Mouse (Mus musculus) limb, embryonic 10.5 days (tissue): ENCODE measurements around the gene Ifna11. TPM values are rescaled to one million over a fixed set of nuclear protein-coding genes. Genes with fewer than 3 reads are reported as not detected.
"Not testable (repeated sequence)": the region's sequence is repeated elsewhere in the genome, so short reads cannot be mapped to it uniquely, and the experiment has no call there.

ENCODE experiments used
- DNase-seq: peaks from one replicate; pipeline ENCODE4 v3.0.0-alpha.2; 2017; ENCODE audit warnings: low spot score
- H3K27ac ChIP-seq: fragments of 300-500 bp; sonication (generic); 2 replicates; pipeline ENCODE4 v1.5.1; 2016; ENCODE audit warnings: mild to moderate bottlenecking
- H3K27me3 ChIP-seq: fragments of 300-500 bp; sonication (generic); 2 replicates; pipeline ENCODE4 v1.6.1; 2016; ENCODE audit warnings: low read depth, mild to moderate bottlenecking; ENCODE audit not compliant: poor library complexity, severe bottlenecking
- H3K36me3 ChIP-seq: fragments of 300-500 bp; sonication (generic); 2 replicates; pipeline ENCODE4 v1.6.1; 2016; ENCODE audit warnings: mild to moderate bottlenecking, moderate library complexity
- H3K4me1 ChIP-seq: fragments of 300-500 bp; sonication (generic); 2 replicates; pipeline ENCODE4 v1.6.1; 2016
- H3K4me3 ChIP-seq: fragments of 300-500 bp; sonication (generic); 2 replicates; pipeline ENCODE4 v1.5.1; 2016; ENCODE audit warnings: mild to moderate bottlenecking, moderate library complexity
- H3K9me3 ChIP-seq: fragments of 300-500 bp; sonication (generic); replicated peaks from 2 replicates; pipeline ENCODE4 v1.6.1; 2016; ENCODE audit warnings: mild to moderate bottlenecking
- WGBS: fragments of 180-500 bp; shearing (Covaris S2); methylation state at CpG from one replicate; pipeline ENCODE4 v1.1.7; 2016; 5-methylcytosine and 5-hydroxymethylcytosine counted together
- polyA plus RNA-seq: library from polyadenylated mRNA; unstranded; fragments of >200 nt; fragmentation: Nextera tagmentation; extraction: Ambion mirVana; gene quantifications from 2 replicates; pipeline ENCODE4 v1.2.1, GENCODE M21; 2016

The Ifna11 gene
- polyA plus RNA-seq, 1 experiment from 2014 or later: not detected

DNA sequence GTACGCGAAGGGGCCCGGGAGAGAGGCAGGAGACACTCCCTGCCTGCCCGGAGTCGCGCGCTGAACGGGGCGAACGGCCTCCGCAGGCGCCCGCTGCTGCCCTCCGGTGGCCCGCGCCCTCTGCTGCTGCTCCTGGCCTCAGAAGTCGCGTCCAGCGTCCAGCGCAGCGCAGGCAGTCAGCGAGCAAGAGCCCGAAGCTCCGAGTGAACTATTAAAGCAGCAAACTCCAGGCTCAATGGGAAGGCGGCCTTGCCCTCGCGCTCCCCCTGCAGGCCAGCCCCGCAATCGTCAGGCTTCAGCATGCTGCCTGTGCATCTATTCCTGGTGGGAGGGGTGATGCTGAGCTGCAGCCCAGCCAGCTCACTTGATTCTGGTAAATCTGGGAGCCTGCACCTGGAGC is 16.8 kb upstream of the Ifna11 start, which contains the start of gene Gm13287:
TSS of gene Gm13287 (plus strand) at position 301 of the 400 bp plus-strand sequence.
- DNase-seq, H3K4me1 ChIP-seq, H3K27ac ChIP-seq, H3K9me3 ChIP-seq, H3K4me3 ChIP-seq, H3K36me3 ChIP-seq: not testable (repeated sequence)
- WGBS: no CpG with 5 or more reads among the region's 29 CpGs
- H3K27me3 ChIP-seq: peaks cover 10% of the 10 kb centered on the region

DNA sequence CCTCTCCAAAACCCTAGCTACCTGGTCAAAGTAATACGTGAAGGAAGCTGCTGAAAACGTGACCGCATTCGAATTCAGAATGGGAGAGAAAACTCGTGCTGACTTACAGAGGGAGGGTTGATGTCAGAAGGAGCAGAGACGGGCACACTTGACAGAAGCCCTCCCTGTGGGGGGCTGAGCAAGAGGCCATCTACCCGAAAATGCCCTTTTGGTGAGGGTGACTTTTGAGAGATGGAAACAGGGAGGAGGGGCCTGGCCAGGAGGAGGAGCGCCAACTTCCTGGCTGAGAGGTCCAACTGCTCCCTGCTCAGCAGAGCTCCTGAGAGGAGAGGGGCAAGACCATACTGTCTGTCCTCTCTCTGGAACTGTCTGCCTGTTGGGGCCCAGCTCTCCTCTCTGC is 14.5 kb upstream of the Ifna11 start, which contains the start of gene Gm13288:
TSS of gene Gm13288 (plus strand) at position 301 of the 400 bp plus-strand sequence.
- not testable (repeated sequence) for DNase-seq, H3K36me3 ChIP-seq, H3K27ac ChIP-seq, H3K4me3 ChIP-seq, H3K4me1 ChIP-seq, H3K9me3 ChIP-seq
- H3K27me3 ChIP-seq: peaks cover 10% of the 10 kb centered on the region
- WGBS: no CpG with 5 or more reads among the region's 8 CpGs

DNA sequence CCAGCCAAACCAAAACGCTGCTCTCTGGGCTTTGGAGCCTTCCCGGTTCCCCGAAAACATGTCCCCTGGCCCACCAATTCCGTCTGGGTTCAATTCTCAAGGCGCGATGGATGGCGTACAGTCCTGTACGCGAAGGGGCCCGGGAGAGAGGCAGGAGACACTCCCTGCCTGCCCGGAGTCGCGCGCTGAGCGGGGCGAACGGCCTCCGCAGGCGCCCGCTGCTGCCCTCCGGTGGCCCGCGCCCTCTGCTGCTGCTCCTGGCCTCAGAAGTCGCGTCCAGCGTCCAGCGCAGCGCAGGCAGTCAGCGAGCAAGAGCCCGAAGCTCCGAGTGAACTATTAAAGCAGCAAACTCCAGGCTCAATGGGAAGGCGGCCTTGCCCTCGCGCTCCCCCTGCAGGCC is 14.0 kb upstream of the Ifna11 start:
- 0% methylated on average over 10 of the region's 34 CpGs for WGBS
- H3K27me3 ChIP-seq: peaks cover 10% of the 10 kb centered on the region
- not testable (repeated sequence) for H3K4me3 ChIP-seq, H3K4me1 ChIP-seq, H3K36me3 ChIP-seq, H3K9me3 ChIP-seq, H3K27ac ChIP-seq, DNase-seq

DNA sequence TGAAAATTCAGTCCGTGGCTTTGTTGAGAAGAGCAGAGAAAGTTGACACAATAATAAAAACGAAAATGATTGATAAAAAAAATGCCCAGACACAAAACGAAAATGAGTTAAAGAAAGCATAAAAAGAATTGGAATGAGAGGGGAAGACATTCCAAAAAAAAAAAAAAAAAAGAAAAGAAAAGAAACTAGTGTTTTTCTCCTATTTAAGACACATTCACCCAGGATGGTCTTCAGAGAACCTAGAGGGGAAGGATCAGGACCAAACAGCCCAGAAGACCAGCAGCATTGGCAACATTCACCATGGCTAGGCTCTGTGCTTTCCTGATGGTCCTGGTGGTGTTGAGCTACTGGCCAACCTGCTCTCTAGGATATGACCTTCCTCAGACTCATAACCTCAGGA is 3.8 kb upstream of the Ifna11 start, which contains the start of gene Ifna7:
TSS of gene Ifna7 (plus strand) at position 301 of the 400 bp plus-strand sequence.
- Histone ChIP-seq H3K9me3 (no peaks in the 10 kb centered on the region), H3K27me3 (no peaks in the 10 kb centered on the region), H3K4me1 (no peaks in the 10 kb centered on the region), H3K4me3 (no peak within 1 kb of the TSS), H3K27ac (no peak within 1 kb of the TSS), H3K36me3 (no peaks in the 10 kb centered on the region)
- DNase-seq: no peak
- 61% methylated on average over 3 of the region's 3 CpGs for WGBS

DNA sequence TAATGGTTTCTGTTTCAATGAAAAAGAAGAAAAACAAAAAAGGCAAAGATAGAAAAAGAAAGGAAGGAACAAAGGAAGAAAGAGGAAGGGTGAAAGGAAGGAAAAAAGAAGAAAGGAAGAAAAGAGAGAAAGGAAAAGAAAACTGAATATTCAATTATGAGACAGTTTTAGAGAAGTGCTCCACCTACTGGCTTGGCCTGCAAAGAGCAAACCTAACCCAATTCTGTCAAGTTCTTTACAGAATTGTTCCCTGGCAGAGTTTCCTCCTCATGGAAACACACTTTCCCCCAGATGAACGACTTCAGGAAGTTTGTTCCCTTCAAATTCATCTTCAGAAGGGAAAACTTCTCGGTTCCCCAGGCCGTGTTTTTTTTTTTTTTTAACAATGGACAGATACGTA is 3.2 kb downstream of the Ifna11 start:
- Histone ChIP-seq H3K27me3 (no peaks in the 10 kb centered on the region), H3K4me3 (no peak overlapping the region), H3K27ac (no peak overlapping the region), H3K4me1 (no peaks in the 10 kb centered on the region), H3K9me3 (no peaks in the 10 kb centered on the region), H3K36me3 (no peaks in the 10 kb centered on the region)
- WGBS: 28% methylated on average over 4 of the region's 4 CpGs
- no peak for DNase-seq

DNA sequence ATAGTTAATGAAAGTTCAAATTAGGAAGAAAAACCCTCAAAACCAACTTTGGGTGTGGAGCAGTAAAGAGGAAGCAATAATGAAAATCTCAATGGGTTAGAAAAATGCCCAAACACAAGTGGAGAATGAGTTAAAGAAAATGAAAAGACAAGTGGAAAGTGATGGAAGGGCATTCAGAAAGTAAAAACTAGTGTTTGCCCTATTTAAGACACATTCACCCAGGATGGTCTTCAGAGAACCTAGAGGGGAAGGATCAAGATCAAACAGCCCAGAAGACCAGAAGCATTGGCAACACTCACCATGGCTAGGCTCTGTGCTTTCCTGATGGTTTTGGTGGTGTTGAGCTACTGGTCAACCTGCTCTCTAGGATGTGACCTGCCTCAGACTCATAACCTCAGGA is 7.4 kb downstream of the Ifna11 start, which contains the start of gene Ifna6:
TSS of gene Ifna6 (plus strand) at position 301 of the 400 bp plus-strand sequence.
- DNase-seq, H3K4me3 ChIP-seq, H3K9me3 ChIP-seq, H3K4me1 ChIP-seq, H3K27ac ChIP-seq, H3K36me3 ChIP-seq, H3K27me3 ChIP-seq: not testable (repeated sequence)

DNA sequence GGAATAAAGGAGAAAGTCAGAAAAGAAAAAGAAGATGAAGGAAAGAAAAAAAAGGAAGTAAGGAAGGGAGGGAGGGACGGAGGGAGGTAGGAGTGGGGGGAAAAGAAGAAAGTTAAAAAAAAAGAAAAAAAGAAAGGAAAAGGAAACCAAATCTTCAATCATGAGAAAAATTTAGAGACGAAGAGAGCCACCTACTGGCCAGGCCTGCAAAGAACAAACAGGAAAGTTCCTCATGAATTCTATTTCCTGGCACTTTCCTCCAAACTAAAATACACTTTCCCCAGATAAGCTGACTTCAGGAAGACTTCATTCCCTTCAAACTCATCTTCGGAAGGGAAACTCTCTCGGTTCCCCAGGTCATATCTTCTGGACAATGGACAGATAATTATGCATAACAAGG is 10.8 kb downstream of the Ifna11 start:
- WGBS: 33% methylated on average over 4 of the region's 4 CpGs
- Histone ChIP-seq H3K27ac (no peak overlapping the region), H3K4me3 (no peak overlapping the region), H3K9me3 (no peaks in the 10 kb centered on the region), H3K27me3 (no peaks in the 10 kb centered on the region), H3K4me1 (no peaks in the 10 kb centered on the region), H3K36me3 (no peaks in the 10 kb centered on the region)
- no peak for DNase-seq

DNA sequence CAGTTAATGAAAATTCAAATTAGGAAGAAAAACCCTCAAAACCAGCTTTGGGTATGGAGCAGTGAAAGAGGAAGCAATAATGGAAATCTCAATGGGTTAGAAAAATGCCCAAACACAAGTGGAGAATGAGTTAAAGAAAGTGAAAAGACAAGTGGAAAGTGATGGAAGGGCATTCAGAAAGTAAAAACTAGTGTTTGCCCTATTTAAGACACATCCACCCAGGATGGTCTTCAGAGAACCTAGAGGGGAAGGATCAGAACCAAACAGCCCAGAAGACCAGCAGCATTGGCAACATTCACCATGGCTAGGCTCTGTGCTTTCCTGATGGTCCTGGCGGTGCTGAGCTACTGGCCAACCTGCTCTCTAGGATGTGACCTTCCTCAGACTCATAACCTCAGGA is 15.5 kb downstream of the Ifna11 start, which contains the start of gene Ifna5:
TSS of gene Ifna5 (plus strand) at position 301 of the 400 bp plus-strand sequence.
- not testable (repeated sequence) for H3K9me3 ChIP-seq, H3K4me1 ChIP-seq, H3K27ac ChIP-seq, H3K36me3 ChIP-seq, DNase-seq, H3K27me3 ChIP-seq, H3K4me3 ChIP-seq
- 85% methylated on average over 1 of the region's 1 CpGs for WGBS

DNA sequence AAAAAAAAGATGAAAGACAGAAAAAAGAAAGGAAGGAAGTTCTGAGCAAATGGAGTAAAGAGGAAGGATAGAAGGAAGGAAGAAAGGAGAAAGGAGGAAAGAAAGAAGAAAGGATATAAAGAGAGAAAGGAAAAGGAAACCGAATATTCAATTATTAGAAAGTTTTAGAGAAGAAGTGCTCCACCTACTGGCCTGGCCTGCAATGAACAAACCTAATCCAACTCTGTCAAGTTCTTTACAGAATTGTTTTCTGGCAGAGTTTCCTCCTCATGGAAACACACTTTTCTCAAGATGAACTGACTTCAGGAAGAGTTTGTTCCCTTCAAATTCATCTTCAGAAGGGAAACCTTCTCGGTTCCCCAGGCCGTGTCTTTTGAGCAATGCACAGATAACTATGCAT is 19.1 kb downstream of the Ifna11 start:
- Histone ChIP-seq H3K9me3 (no peaks in the 10 kb centered on the region), H3K36me3 (no peaks in the 10 kb centered on the region), H3K27me3 (no peaks in the 10 kb centered on the region), H3K27ac (no peak overlapping the region), H3K4me3 (no peak overlapping the region), H3K4me1 (no peaks in the 10 kb centered on the region)
- 50% methylated on average over 3 of the region's 3 CpGs for WGBS
- no peak for DNase-seq

DNA sequence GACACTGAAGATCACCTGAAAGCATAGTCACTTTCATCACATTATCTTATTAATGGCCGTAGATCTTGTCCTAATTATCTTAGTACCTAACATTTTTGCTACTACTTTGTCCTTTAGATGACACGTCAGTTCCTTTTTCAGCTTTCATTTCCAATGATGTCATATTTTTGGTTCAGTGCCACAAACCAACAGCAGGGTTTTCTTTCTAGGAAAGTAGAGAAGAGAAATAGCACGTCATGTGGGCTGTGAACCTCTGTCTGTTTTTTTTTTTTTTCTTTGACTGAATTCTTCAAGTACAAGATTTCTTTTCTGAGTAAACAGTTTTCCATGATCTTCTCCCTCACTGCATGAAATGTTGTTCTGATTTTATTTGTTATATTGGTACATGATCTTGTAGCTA is 20.3 kb downstream of the Ifna11 start:
- no peak for DNase-seq
- Histone ChIP-seq H3K4me1 (no peaks in the 10 kb centered on the region), H3K27ac (no peak overlapping the region), H3K27me3 (no peaks in the 10 kb centered on the region), H3K36me3 (no peaks in the 10 kb centered on the region), H3K9me3 (no peaks in the 10 kb centered on the region), H3K4me3 (no peak overlapping the region)
- 92% methylated on average over 3 of the region's 3 CpGs for WGBS

DNA sequence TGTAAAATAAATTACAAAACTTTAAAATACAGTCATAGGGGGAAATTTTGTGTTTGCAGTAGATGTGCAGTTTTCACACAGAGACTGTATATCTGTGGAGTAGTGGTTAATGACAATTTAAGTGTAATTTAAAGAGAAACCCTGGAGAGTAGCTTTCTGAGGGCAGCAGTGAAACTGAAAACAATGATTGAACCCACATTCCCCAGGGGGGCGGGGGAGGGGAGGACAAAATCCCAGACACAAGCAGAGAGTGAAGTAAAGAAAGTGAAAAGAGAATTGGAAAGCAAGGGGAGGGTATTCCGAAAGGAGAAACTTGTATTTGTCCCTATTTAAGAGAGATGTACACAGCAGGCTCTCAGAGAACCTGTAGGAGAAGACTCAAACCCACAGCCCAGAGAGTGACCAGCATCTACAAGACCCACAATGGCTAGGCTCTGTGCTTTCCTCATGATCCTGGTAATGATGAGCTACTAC is 21.7 kb downstream of the Ifna11 start, which contains the start of gene Ifna4:
TSS of gene Ifna4 (plus strand) at position 424 of the 474 bp plus-strand sequence.
- Histone ChIP-seq H3K4me1 (no peaks in the 10 kb centered on the region), H3K36me3 (no peaks in the 10 kb centered on the region), H3K27me3 (no peaks in the 10 kb centered on the region), H3K9me3 (no peaks in the 10 kb centered on the region), H3K4me3 (no peak within 1 kb of the TSS), H3K27ac (no peak within 1 kb of the TSS)
- DNase-seq: no peak
- 65% methylated on average over 2 of the region's 2 CpGs for WGBS

DNA sequence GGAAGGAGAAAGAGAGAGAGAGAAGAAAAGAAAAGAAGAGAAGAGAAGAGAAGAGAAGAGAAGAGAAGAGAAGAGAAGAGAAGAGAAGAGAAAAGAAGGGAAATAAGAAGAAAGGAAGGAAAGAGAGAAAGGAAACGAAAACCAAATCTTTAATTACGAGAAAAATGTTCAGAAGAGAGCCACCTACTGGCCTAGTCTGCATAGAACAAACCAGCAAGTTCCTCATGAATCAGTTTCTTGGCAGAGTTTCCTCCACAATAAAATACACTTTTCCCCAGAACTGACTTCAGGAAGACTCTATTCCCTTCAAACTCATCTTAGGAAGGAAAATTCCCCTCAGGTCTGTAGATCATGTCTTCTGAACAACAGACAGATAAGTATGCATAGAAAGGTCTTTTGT is 25.6 kb downstream of the Ifna11 start:
- DNase-seq: no peak
- 46% methylated on average over 2 of the region's 2 CpGs for WGBS
- Histone ChIP-seq H3K36me3 (no peaks in the 10 kb centered on the region), H3K9me3 (no peaks in the 10 kb centered on the region), H3K27me3 (no peaks in the 10 kb centered on the region), H3K4me1 (no peaks in the 10 kb centered on the region), H3K4me3 (no peak overlapping the region), H3K27ac (no peak overlapping the region)

DNA sequence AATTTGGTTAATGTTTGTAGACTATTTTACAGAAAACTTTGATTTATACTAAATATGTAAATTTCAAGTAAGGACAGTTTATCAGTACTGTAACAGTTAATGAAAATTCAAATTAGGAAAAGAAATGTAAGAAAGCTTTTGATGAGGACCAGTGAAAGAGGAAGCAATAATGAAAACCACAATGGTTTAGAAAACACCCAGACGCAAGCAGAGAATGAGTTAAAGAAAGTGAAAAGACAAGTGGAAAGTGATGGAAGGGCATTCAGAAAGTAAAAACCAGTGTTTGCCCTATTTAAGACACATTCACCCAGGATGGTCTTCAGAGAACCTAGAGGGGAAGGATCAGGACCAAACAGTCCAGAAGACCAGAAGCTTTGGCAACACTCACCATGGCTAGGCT is 29.9 kb downstream of the Ifna11 start, which contains the start of gene Ifna1:
TSS of gene Ifna1 (plus strand) at position 390 of the 400 bp plus-strand sequence.
- H3K27ac ChIP-seq: no peak within 1 kb of the TSS
- H3K27me3 ChIP-seq: no peaks in the 10 kb centered on the region
- H3K36me3 ChIP-seq: no peaks in the 10 kb centered on the region
- H3K4me1 ChIP-seq: no peaks in the 10 kb centered on the region
- WGBS: 89% methylated on average over 1 of the region's 1 CpGs
- H3K4me3 ChIP-seq: no peak within 1 kb of the TSS
- H3K9me3 ChIP-seq: no peaks in the 10 kb centered on the region
- no peak for DNase-seq
